Mouse (Mus musculus) midbrain, postnatal 0 days (tissue): ENCODE results near the gene Tnc. TPM values are rescaled to one million over a fixed set of nuclear protein-coding genes. Genes with fewer than 3 reads are reported as not detected.

Experiments used
- ATAC-seq: fragments of 200-750 bp; cut with Nextera tagmentation; 2 replicates; pipeline ENCODE4 v1.8.0; 2017; ENCODE audit warnings: moderate number of reproducible peaks, mild to moderate bottlenecking, moderate TSS enrichment, moderate library complexity; ENCODE audit not compliant: low FRiP score
- DNase-seq: peaks from one replicate; pipeline ENCODE4 v3.0.0-alpha.2; 2015; ENCODE audit warnings: low spot score
- H3K27ac ChIP-seq: fragments of 300-500 bp; sonication (generic); 2 replicates; pipeline ENCODE4 v1.5.1; 2014; ENCODE audit warnings: low read depth, mild to moderate bottlenecking, low read length, mixed read lengths
- H3K27me3 ChIP-seq: fragments of 300-500 bp; sonication (generic); 2 replicates; pipeline ENCODE4 v1.6.1; 2014; ENCODE audit warnings: low read length, control low read depth, mixed read lengths; ENCODE audit not compliant: insufficient read depth
- H3K36me3 ChIP-seq: fragments of 300-500 bp; sonication (generic); 2 replicates; pipeline ENCODE4 v1.6.1; 2014; ENCODE audit warnings: low read length, control low read depth, mixed read lengths; ENCODE audit not compliant: insufficient read depth
- H3K4me1 ChIP-seq: fragments of 300-500 bp; sonication (generic); 2 replicates; pipeline ENCODE4 v1.6.1; 2014; ENCODE audit warnings: mild to moderate bottlenecking, control low read depth, antibody characterized with exemption, low read length, mixed read lengths; ENCODE audit not compliant: insufficient read depth
- H3K4me2 ChIP-seq: fragments of 300-500 bp; sonication (generic); 2 replicates; pipeline ENCODE4 v1.6.1; 2014; ENCODE audit warnings: low read depth, mild to moderate bottlenecking, low read length, mixed read lengths; ENCODE audit not compliant: poor library complexity, severe bottlenecking
- H3K4me3 ChIP-seq: fragments of 300-500 bp; sonication (generic); 2 replicates; pipeline ENCODE4 v1.5.1; 2014; ENCODE audit warnings: low read depth, mild to moderate bottlenecking, low read length, moderate library complexity
- H3K9ac ChIP-seq: fragments of 300-500 bp; sonication (generic); replicated peaks from 2 replicates; pipeline ENCODE4 v1.6.1; 2014; ENCODE audit warnings: mild to moderate bottlenecking, low read length, moderate library complexity, mixed read lengths; ENCODE audit not compliant: poor library complexity, severe bottlenecking
- H3K9me3 ChIP-seq: fragments of 300-500 bp; sonication (generic); 2 replicates; pipeline ENCODE4 v1.6.1; 2016; ENCODE audit warnings: low read length, control low read depth
- CTCF ChIP-seq: IDR thresholded peaks from 2 replicates; pipeline ENCODE4 v1.5.1; 2016; ENCODE audit warnings: antibody characterized with exemption, mild to moderate bottlenecking
- WGBS: fragments of 180-500 bp; shearing (Covaris S2); extraction: QIAGEN DNeasy Blood & Tissue Kit; methylation state at CpG from one replicate; pipeline ENCODE4 v1.1.7; 2014; 5-methylcytosine and 5-hydroxymethylcytosine counted together
- polyA plus RNA-seq: library from polyadenylated mRNA; unstranded; fragments of >200 nt; fragmentation: Nextera tagmentation; extraction: Ambion mirVana; gene quantifications from 2 replicates; pipeline ENCODE4 v1.2.1, GENCODE M21; 2015
- total RNA-seq: library from RNA; depleted of rRNA; stranded (reverse); fragments of >200 nt; gene quantifications from 2 replicates; pipeline ENCODE4 v1.2.3, GENCODE M21; 2014

Tnc gene
- total and polyA plus RNA-seq, 2 experiments from 2014 or later = 38.2 to 167 TPM

GRCm38 (mm10) chr4:64037513-64037912 is 9.3 kb downstream of the Tnc start:
- WGBS = 87% methylated on average over 2 of the region's 2 CpGs
- Histone ChIP-seq H3K27ac (no peak overlapping the region), H3K9me3 (no peaks in the 10 kb centered on the region), H3K27me3 (no peaks in the 10 kb centered on the region), H3K4me2 (no peak overlapping the region), H3K4me1 (no peaks in the 10 kb centered on the region), H3K9ac (no peak overlapping the region), H3K4me3 (no peak overlapping the region), H3K36me3 (no peaks in the 10 kb centered on the region)
- DNase-seq (no peak), ATAC-seq (no peak)
- TF ChIP-seq CTCF = no peak

DNA sequence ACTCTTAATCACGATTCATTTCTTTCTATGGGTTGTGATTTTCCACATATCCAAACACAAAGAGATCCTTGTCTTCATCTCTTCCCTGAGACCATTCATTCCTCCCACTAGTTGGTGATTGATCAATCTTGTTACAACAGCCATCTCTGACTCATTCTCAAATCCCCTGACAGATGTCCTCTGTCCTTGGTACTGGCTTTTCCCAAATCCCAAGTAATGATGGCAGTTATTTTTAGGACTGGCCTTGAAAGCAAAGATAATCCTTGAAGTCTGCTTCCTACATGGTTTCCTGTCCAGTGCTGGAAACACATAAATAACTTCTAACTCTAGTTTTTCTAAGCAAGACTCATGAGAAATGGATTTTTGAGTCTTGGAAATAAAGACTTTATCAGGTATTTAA is 12.1 kb downstream of the Tnc start:
- ATAC-seq (no peak), DNase-seq (no peak)
- Histone ChIP-seq H3K27ac (no peak overlapping the region), H3K4me2 (no peak overlapping the region), H3K9ac (no peak overlapping the region), H3K4me1 (no peaks in the 10 kb centered on the region), H3K36me3 (no peaks in the 10 kb centered on the region), H3K27me3 (no peaks in the 10 kb centered on the region), H3K4me3 (no peak overlapping the region), H3K9me3 (no peaks in the 10 kb centered on the region)
- TF ChIP-seq CTCF = no peak
- 83% methylated on average over 1 of the region's 1 CpGs for WGBS

DNA sequence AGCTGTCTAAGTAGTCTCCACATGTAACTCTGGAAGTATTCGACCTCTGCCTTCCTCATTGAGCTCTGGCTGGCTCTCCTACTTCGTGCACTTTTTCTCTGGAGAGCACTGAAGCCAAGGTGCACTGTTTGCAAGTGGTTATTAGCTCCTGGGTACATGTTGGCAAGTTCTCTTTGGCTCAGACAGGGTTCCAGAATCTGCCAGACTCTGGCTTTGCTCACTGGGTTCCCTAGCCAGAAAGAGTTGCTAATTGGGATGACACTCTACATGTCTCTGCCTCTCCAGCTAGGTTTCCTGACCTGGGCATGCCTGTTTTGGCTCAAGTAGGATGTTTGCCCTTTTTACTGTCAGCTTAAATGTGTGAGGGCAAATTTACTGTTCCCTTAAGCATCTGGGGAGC is 13.6 kb downstream of the Tnc start:
- no peak for DNase-seq
- WGBS = 45% methylated on average over 2 of the region's 2 CpGs

DNA sequence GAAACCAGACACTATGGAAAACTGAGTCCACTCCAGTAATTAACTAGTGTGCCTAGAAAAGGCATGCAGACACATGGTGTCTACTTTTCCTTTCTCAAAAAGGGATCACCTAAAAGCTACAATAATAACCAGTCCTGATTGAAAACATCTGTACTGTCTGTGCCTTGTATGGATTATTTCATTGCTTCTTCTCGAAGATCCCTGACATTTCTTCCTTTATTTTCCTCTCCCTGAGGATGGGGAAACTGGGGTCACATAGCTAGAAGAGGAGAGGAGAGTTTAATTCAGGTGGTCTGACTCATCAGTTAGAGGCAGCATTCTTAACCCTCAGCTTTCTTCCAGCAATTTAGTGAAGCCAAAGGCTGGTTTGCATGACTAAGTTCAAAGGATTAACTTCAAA is 17.3 kb downstream of the Tnc start:
- WGBS = 72% methylated on average over 1 of the region's 1 CpGs
- H3K9me3 ChIP-seq = no peaks in the 10 kb centered on the region
- DNase-seq (no peak), ATAC-seq (no peak)
- H3K4me1 ChIP-seq = no peaks in the 10 kb centered on the region
- no peak overlapping the region for H3K27ac ChIP-seq
- no peaks in the 10 kb centered on the region for H3K27me3 ChIP-seq
- H3K36me3 ChIP-seq = no peaks in the 10 kb centered on the region
- H3K4me2 ChIP-seq = no peak overlapping the region
- no peak overlapping the region for H3K4me3 ChIP-seq
- H3K9ac ChIP-seq = no peak overlapping the region
- TF ChIP-seq CTCF = no peak

More for the DNA sequence above, 13.6 kb downstream of the Tnc start:
- Histone ChIP-seq H3K9ac (no peak overlapping the region), H3K27ac (no peak overlapping the region), H3K36me3 (no peaks in the 10 kb centered on the region), H3K9me3 (no peaks in the 10 kb centered on the region), H3K4me2 (no peak overlapping the region), H3K4me1 (no peaks in the 10 kb centered on the region), H3K27me3 (no peaks in the 10 kb centered on the region), H3K4me3 (no peak overlapping the region)
- no peak for TF ChIP-seq CTCF
- ATAC-seq = no peak

- no peak overlapping the region for H3K9ac ChIP-seq
- no peak overlapping the region for H3K4me2 ChIP-seq
- H3K27me3 ChIP-seq = no peaks in the 10 kb centered on the region
- H3K27ac ChIP-seq = no peak overlapping the region
- no peak for TF ChIP-seq CTCF
- H3K4me3 ChIP-seq = no peak overlapping the region
- ATAC-seq (no peak), DNase-seq (no peak)
- no peaks in the 10 kb centered on the region for H3K36me3 ChIP-seq
- no peaks in the 10 kb centered on the region for H3K4me1 ChIP-seq
- H3K9me3 ChIP-seq = no peaks in the 10 kb centered on the region
- 82% methylated on average over 6 of the region's 6 CpGs for whole genome bisulfite sequencing
Observed at GRCm38 (mm10) chr4:64025591-64025990, 21.2 kb downstream of the Tnc start.

GRCm38 (mm10) chr4:64024041-64024779 is 22.6 kb downstream of the Tnc start:
- no peak for ATAC-seq
- WGBS = 67% methylated on average over 4 of the region's 4 CpGs

More at GRCm38 (mm10) chr4:64024041-64024779, 22.6 kb downstream of the Tnc start:
- H3K27ac ChIP-seq = no peak overlapping the region
- no peak for DNase-seq
- no peaks in the 10 kb centered on the region for H3K27me3 ChIP-seq
- no peak for TF ChIP-seq CTCF
- H3K36me3 ChIP-seq = no peaks in the 10 kb centered on the region
- no peaks in the 10 kb centered on the region for H3K9me3 ChIP-seq
- no peak overlapping the region for H3K4me2 ChIP-seq
- no peak overlapping the region for H3K4me3 ChIP-seq
- H3K4me1 ChIP-seq = no peaks in the 10 kb centered on the region
- H3K9ac ChIP-seq = no peak overlapping the region
